Mouse (Mus musculus): ENCODE measurements at regions not wholly inside any gene's neighbourhood (a gene's known extent, or its start where the extent isn't known, plus 50 kb on each side); places are given as distances from the start of the nearest gene placed in this dataset.

GRCm38 (mm10) chr8:44656031-44656430 is 279.2 kb upstream of the Fat1 start:
- DNase-seq = no peak

- DNase-seq = no peak
Measured at GRCm38 (mm10) chr8:44656470-44656869, 278.8 kb upstream of the Fat1 start.

GRCm38 (mm10) chr8:44661696-44662095 is 273.6 kb upstream of the Fat1 start:
- DNase-seq = peak; percentile 48

GRCm38 (mm10) chr8:44687126-44687525 is 248.1 kb upstream of the Fat1 start:
- no peak for DNase-seq

- DNase-seq = peak; percentile 74
Measured at GRCm38 (mm10) chr8:44689837-44690592, 245.2 kb upstream of the Fat1 start.

- peak; percentile 92 for DNase-seq
Measured at GRCm38 (mm10) chr8:44690593-44690950, 244.7 kb upstream of the Fat1 start.

- peak; percentile 88 for DNase-seq
Measured at GRCm38 (mm10) chr8:44691140-44691539, 244.1 kb upstream of the Fat1 start.

- DNase-seq = peak; percentile 57
Measured at GRCm38 (mm10) chr8:44692036-44692688, 243.1 kb upstream of the Fat1 start.

- DNase-seq = no peak
Measured at GRCm38 (mm10) chr8:44694861-44695260, 240.4 kb upstream of the Fat1 start.

- DNase-seq = peak; percentile 64
Measured at GRCm38 (mm10) chr8:44696066-44696853, 239.0 kb upstream of the Fat1 start.

- no peak for DNase-seq
Measured at GRCm38 (mm10) chr8:44699384-44700105, 235.7 kb upstream of the Fat1 start.

GRCm38 (mm10) chr8:44704595-44705265 is 230.5 kb upstream of the Fat1 start:
- no peak for DNase-seq

GRCm38 (mm10) chr8:44708659-44709170 is 226.5 kb upstream of the Fat1 start:
- no peak for DNase-seq

GRCm38 (mm10) chr8:44709171-44709940 is 225.9 kb upstream of the Fat1 start:
- no peak for DNase-seq

- DNase-seq = no peak
Measured at GRCm38 (mm10) chr8:44734577-44734976, 200.7 kb upstream of the Fat1 start.

- peak; percentile 9 for DNase-seq
Measured at GRCm38 (mm10) chr8:44735801-44736200, 199.4 kb upstream of the Fat1 start.

GRCm38 (mm10) chr8:44743353-44743752 is 191.9 kb upstream of the Fat1 start:
- DNase-seq = no peak

GRCm38 (mm10) chr8:44744991-44745658 is 190.1 kb upstream of the Fat1 start:
- DNase-seq = no peak

- DNase-seq = no peak
Measured at GRCm38 (mm10) chr8:44758727-44759126, 176.5 kb upstream of the Fat1 start.

GRCm38 (mm10) chr8:44762731-44763130 is 172.5 kb upstream of the Fat1 start:
- no peak for DNase-seq

GRCm38 (mm10) chr8:44765194-44765593 is 170.1 kb upstream of the Fat1 start:
- DNase-seq = no peak

All from cerebellum, adult 11-12 months (tissue).